Mouse (Mus musculus) CH12.LX (cell line): Measurements from ENCODE around the gene Clpp.

Experiments
- CTCF ChIP-seq, 2 experiments: IDR thresholded peaks in 1 of 2; conservative IDR thresholded peaks in 1 of 2; 2 replicates each; pipeline ENCODE4 v1.5.1; 2011 to 2012; ENCODE audit warnings: low read depth in 2 of 2, low read length in 2 of 2, improper control_type of control experiment in 1 of 2, inconsistent platforms in 1 of 2, mild to moderate bottlenecking in 1 of 2, moderate library complexity in 1 of 2
- POLR2A ChIP-seq: IDR thresholded peaks from 2 replicates; pipeline ENCODE4 v1.6.1; 2011; ENCODE audit warnings: low read depth, mild to moderate bottlenecking, improper control_type of control experiment, low read length
- SIN3A ChIP-seq: IDR thresholded peaks from 2 replicates; pipeline ENCODE4 v1.6.1; 2012; ENCODE audit warnings: low read length, improper control_type of control experiment, inconsistent platforms

- TF ChIP-seq SIN3A (peak; percentile 98), CTCF (conservative IDR thresholded peaks at IDR 0.05 in 1 of 2, IDR thresholded peaks at IDR 0.05 in 1 of 2; ENCODE audit: low read depth in 2 of 2, low read length in 2 of 2) (peak in 1 of 2 experiments; percentile 32; a peak in 2 of 4 replicates), POLR2A (peak; percentile 100)
Observed at GRCm38 (mm10) chr17:57011236-57012141, 21.4 kb downstream of the Clpp start, which contains the start of the genes Gtf2f1 and Gm17949.
